Mouse (Mus musculus) thymus, adult 18-20 months (tissue): Measurements from ENCODE around the gene Mif4gd.
"Not testable (repeated sequence)": the region's sequence is repeated elsewhere in the genome, so short reads cannot be mapped to it uniquely, and the experiment has no call there.

Experiments
- DNase-seq, 2 experiments: peaks; one replicate each; pipeline ENCODE4 v3.0.0; 2022; ENCODE audit warnings: mixed read lengths in 2 of 2

Gene Mif4gd

GRCm38 (mm10) chr11:115612410-115613137 lies at the start of gene Mif4gd:
TSS of gene Mif4gd (minus strand) at chr11:115612969.
- peak; percentile 90 to 95 for DNase-seq

GRCm38 (mm10) chr11:115660376-115660775 lies 47.6 kb upstream of the Mif4gd start:
- no peak for DNase-seq

- DNase-seq = no peak
Observed at GRCm38 (mm10) chr11:115658521-115658920, 45.8 kb upstream of the Mif4gd start.

GRCm38 (mm10) chr11:115654128-115654527 lies 41.4 kb upstream of the Mif4gd start:
- no peak for DNase-seq

GRCm38 (mm10) chr11:115653194-115653593 lies 40.4 kb upstream of the Mif4gd start:
- DNase-seq = no peak

GRCm38 (mm10) chr11:115651680-115652079 lies 38.9 kb upstream of the Mif4gd start:
- no peak for DNase-seq

- no peak for DNase-seq
Observed at GRCm38 (mm10) chr11:115649706-115650105, 36.9 kb upstream of the Mif4gd start.

- DNase-seq = no peak
Observed at GRCm38 (mm10) chr11:115647459-115647858, 34.7 kb upstream of the Mif4gd start.

GRCm38 (mm10) chr11:115646439-115646838 lies 33.7 kb upstream of the Mif4gd start:
- DNase-seq = peak in 1 of 2 experiments; percentile 31

- DNase-seq = not testable (repeated sequence)
Observed at GRCm38 (mm10) chr11:115645498-115645897, 32.7 kb upstream of the Mif4gd start.

- DNase-seq = no peak
Observed at GRCm38 (mm10) chr11:115644308-115644707, 31.5 kb upstream of the Mif4gd start.

- DNase-seq = peak; percentile 72 to 86
Observed at GRCm38 (mm10) chr11:115643265-115643664, 30.5 kb upstream of the Mif4gd start.

GRCm38 (mm10) chr11:115642705-115643104 lies 29.9 kb upstream of the Mif4gd start:
- no peak for DNase-seq

GRCm38 (mm10) chr11:115641664-115642036 lies 28.9 kb upstream of the Mif4gd start:
- DNase-seq = no peak

- peak; percentile 50 to 72 for DNase-seq
Observed at GRCm38 (mm10) chr11:115640978-115641663, 28.4 kb upstream of the Mif4gd start.

GRCm38 (mm10) chr11:115640311-115640828 lies 27.6 kb upstream of the Mif4gd start:
- no peak for DNase-seq

GRCm38 (mm10) chr11:115639540-115639939 lies 26.8 kb upstream of the Mif4gd start:
- DNase-seq = no peak

- no peak for DNase-seq
Observed at GRCm38 (mm10) chr11:115638498-115639409, 26.0 kb upstream of the Mif4gd start.

- no peak for DNase-seq
Observed at GRCm38 (mm10) chr11:115636960-115637359, 24.2 kb upstream of the Mif4gd start.

- no peak for DNase-seq
Observed at GRCm38 (mm10) chr11:115635484-115635883, 22.7 kb upstream of the Mif4gd start.

- no peak for DNase-seq
Observed at GRCm38 (mm10) chr11:115635041-115635440, 22.3 kb upstream of the Mif4gd start.

GRCm38 (mm10) chr11:115634109-115634508 lies 21.3 kb upstream of the Mif4gd start:
- no peak for DNase-seq

- DNase-seq = no peak
Observed at GRCm38 (mm10) chr11:115632862-115633261, 20.1 kb upstream of the Mif4gd start.
